Mouse (Mus musculus) midbrain, postnatal 0 days (tissue): ENCODE data around the gene Stambp. TPM values are rescaled to one million over a fixed set of nuclear protein-coding genes. Genes with fewer than 3 reads are reported as not detected.
"Not testable (repeated sequence)": the region's sequence is repeated elsewhere in the genome, so short reads cannot be mapped to it uniquely, and the experiment has no call there.

ENCODE experiments used
- ATAC-seq: fragments of 200-750 bp; cut with Nextera tagmentation; 2 replicates; pipeline ENCODE4 v1.8.0; 2017; ENCODE audit warnings: moderate number of reproducible peaks, mild to moderate bottlenecking, moderate TSS enrichment, moderate library complexity; ENCODE audit not compliant: low FRiP score
- DNase-seq: peaks from one replicate; pipeline ENCODE4 v3.0.0-alpha.2; 2015; ENCODE audit warnings: low spot score
- H3K27ac ChIP-seq: fragments of 300-500 bp; sonication (generic); 2 replicates; pipeline ENCODE4 v1.5.1; 2014; ENCODE audit warnings: low read depth, mild to moderate bottlenecking, low read length, mixed read lengths
- H3K27me3 ChIP-seq: fragments of 300-500 bp; sonication (generic); 2 replicates; pipeline ENCODE4 v1.6.1; 2014; ENCODE audit warnings: low read length, control low read depth, mixed read lengths; ENCODE audit not compliant: insufficient read depth
- H3K36me3 ChIP-seq: fragments of 300-500 bp; sonication (generic); 2 replicates; pipeline ENCODE4 v1.6.1; 2014; ENCODE audit warnings: low read length, control low read depth, mixed read lengths; ENCODE audit not compliant: insufficient read depth
- H3K4me1 ChIP-seq: fragments of 300-500 bp; sonication (generic); 2 replicates; pipeline ENCODE4 v1.6.1; 2014; ENCODE audit warnings: mild to moderate bottlenecking, control low read depth, antibody characterized with exemption, low read length, mixed read lengths; ENCODE audit not compliant: insufficient read depth
- H3K4me2 ChIP-seq: fragments of 300-500 bp; sonication (generic); 2 replicates; pipeline ENCODE4 v1.6.1; 2014; ENCODE audit warnings: low read depth, mild to moderate bottlenecking, low read length, mixed read lengths; ENCODE audit not compliant: poor library complexity, severe bottlenecking
- H3K4me3 ChIP-seq: fragments of 300-500 bp; sonication (generic); 2 replicates; pipeline ENCODE4 v1.5.1; 2014; ENCODE audit warnings: low read depth, mild to moderate bottlenecking, low read length, moderate library complexity
- H3K9ac ChIP-seq: fragments of 300-500 bp; sonication (generic); replicated peaks from 2 replicates; pipeline ENCODE4 v1.6.1; 2014; ENCODE audit warnings: mild to moderate bottlenecking, low read length, moderate library complexity, mixed read lengths; ENCODE audit not compliant: poor library complexity, severe bottlenecking
- H3K9me3 ChIP-seq: fragments of 300-500 bp; sonication (generic); 2 replicates; pipeline ENCODE4 v1.6.1; 2016; ENCODE audit warnings: low read length, control low read depth
- CTCF ChIP-seq: IDR thresholded peaks from 2 replicates; pipeline ENCODE4 v1.5.1; 2016; ENCODE audit warnings: antibody characterized with exemption, mild to moderate bottlenecking
- WGBS: fragments of 180-500 bp; shearing (Covaris S2); extraction: QIAGEN DNeasy Blood & Tissue Kit; methylation state at CpG from one replicate; pipeline ENCODE4 v1.1.7; 2014; 5-methylcytosine and 5-hydroxymethylcytosine counted together
- polyA plus RNA-seq: library from polyadenylated mRNA; unstranded; fragments of >200 nt; fragmentation: Nextera tagmentation; extraction: Ambion mirVana; gene quantifications from 2 replicates; pipeline ENCODE4 v1.2.1, GENCODE M21; 2015
- total RNA-seq: library from RNA; depleted of rRNA; stranded (reverse); fragments of >200 nt; gene quantifications from 2 replicates; pipeline ENCODE4 v1.2.3, GENCODE M21; 2014

Gene Stambp
- total and polyA plus RNA-seq, 2 experiments from 2014 or later, result 18.3 to 72.2 TPM

DNA sequence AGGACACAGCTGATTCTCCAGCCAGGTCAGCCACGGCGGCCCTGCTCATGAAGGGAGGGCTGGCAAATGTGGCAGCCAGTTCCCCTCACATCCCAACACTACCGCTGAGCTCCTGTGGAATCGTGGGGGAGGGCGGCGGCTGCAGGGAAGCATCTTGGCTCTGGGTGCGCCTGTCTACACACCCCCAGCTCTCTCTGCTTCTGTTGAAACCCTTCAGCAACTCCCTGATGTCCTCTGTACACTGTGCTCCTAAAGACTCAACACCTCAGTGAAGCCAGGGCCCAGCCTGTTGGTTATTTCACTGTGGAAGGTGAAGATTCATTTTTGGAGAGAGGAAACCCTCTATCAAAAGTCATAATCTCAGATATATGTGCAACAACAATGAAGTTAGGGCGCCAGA lies 19.5 kb upstream of the Stambp start:
- no peak overlapping the region for H3K4me3 ChIP-seq
- no peaks in the 10 kb centered on the region for H3K27me3 ChIP-seq
- H3K4me1 ChIP-seq, result no peaks in the 10 kb centered on the region
- no peak overlapping the region for H3K27ac ChIP-seq
- ATAC-seq (no peak), DNase-seq (no peak)
- H3K36me3 ChIP-seq, result no peaks in the 10 kb centered on the region
- no peak for TF ChIP-seq CTCF
- H3K9ac ChIP-seq, result no peak overlapping the region
- H3K4me2 ChIP-seq, result no peak overlapping the region
- WGBS, result 84% methylated on average over 8 of the region's 8 CpGs
- no peaks in the 10 kb centered on the region for H3K9me3 ChIP-seq

DNA sequence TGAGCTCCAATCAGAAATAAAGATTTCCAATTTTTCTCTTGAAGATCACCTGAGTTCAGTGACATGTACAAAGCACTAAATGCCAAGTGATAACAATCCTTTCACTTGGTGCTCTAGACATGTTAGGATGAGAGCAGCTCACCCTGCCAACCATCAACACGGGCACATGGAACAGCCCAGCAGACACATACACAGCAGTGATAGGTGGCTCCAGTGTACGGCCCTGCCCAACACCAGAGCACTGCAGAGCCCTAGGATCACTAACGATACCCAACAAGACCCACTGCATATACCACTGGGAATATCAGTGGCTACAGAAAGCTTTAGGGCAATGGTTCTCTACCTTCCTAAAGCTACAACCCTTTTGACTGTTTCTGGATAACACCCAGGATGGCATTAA lies 17.8 kb upstream of the Stambp start:
- no peaks in the 10 kb centered on the region for H3K4me1 ChIP-seq
- no peak overlapping the region for H3K27ac ChIP-seq
- 89% methylated on average over 3 of the region's 3 CpGs for WGBS
- no peaks in the 10 kb centered on the region for H3K9me3 ChIP-seq
- no peaks in the 10 kb centered on the region for H3K36me3 ChIP-seq
- DNase-seq (no peak), ATAC-seq (no peak)
- H3K4me3 ChIP-seq, result no peak overlapping the region
- no peak for TF ChIP-seq CTCF
- no peaks in the 10 kb centered on the region for H3K27me3 ChIP-seq
- H3K4me2 ChIP-seq, result no peak overlapping the region
- H3K9ac ChIP-seq, result no peak overlapping the region

DNA sequence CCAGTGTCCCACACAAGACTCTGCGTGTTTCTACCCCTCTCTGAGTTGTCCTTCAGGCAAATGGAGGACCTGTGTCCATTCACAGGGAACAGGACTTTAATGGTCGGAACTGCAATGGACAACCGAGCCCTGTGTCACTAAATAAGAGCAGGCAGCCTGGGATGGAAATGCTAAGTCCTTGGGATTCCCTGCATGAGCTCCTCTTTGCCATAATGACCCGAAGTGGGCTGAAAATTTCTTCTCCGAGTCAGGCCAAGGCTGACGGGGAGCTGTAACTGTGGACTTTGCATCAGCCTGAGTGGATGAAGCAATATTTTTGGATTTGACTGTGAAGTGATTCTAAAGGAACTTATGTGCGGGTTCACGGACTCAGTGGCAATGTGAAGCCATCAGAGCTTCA lies 14.7 kb upstream of the Stambp start:
- not testable (repeated sequence) for H3K4me3 ChIP-seq, ATAC-seq, H3K27me3 ChIP-seq, H3K9ac ChIP-seq, H3K4me1 ChIP-seq, DNase-seq, H3K9me3 ChIP-seq, H3K36me3 ChIP-seq, H3K4me2 ChIP-seq, H3K27ac ChIP-seq
- 85% methylated on average over 8 of the region's 8 CpGs for WGBS

DNA sequence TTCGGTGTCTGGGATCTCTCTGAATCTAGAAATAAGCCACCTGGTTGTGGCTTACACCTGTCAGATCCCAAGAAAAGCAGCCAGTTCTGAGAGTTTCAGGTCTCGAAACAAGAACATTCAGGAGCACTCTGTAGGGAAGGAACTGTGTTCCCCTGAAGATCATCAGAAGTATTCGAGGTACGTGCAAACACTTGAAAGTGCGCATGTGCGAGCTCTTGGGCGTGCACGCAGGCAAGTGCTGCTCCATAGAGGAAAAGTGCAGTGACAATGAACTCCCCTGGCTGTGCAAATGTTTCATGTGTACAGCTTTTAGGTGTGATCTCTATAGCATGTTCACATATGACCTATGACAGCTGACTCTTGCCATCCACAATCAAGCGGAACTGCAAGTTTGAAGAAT lies 12.8 kb upstream of the Stambp start:
- WGBS, result 90% methylated on average over 9 of the region's 9 CpGs
- H3K4me1 ChIP-seq, result not testable (repeated sequence)

DNA sequence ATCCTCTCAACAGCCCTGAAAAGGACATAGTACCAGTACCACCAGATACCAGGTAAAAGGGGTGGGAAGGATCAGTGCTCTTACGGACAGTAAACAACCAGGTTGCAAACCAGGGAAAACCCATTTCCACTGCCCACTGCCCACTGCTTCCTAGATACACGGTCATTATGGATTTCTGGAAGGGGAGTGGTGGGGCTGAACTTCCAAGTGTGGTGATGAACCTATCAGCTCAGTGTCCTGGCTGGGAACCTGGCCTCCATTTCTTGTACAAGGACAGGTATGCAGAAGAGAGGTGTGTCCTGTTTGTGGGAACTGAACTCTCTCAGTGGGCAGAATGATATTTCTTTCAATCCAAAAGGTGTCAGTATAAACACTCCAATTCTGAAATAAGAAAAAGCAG lies 11.1 kb upstream of the Stambp start:
- H3K4me2 ChIP-seq, result no peak overlapping the region
- no peaks in the 10 kb centered on the region for H3K27me3 ChIP-seq
- DNase-seq, result no peak
- no peak overlapping the region for H3K4me3 ChIP-seq
- no peak overlapping the region for H3K27ac ChIP-seq
- no peak for ATAC-seq
- H3K9me3 ChIP-seq, result no peaks in the 10 kb centered on the region
- H3K4me1 ChIP-seq, result no peaks in the 10 kb centered on the region
- 76% methylated on average over 2 of the region's 2 CpGs for WGBS
- H3K9ac ChIP-seq, result no peak overlapping the region
- H3K36me3 ChIP-seq, result no peaks in the 10 kb centered on the region
- no peak for TF ChIP-seq CTCF

More for the DNA sequence above, 12.8 kb upstream of the Stambp start:
- ATAC-seq, DNase-seq, H3K27ac ChIP-seq, H3K9ac ChIP-seq, H3K27me3 ChIP-seq, H3K9me3 ChIP-seq, H3K4me2 ChIP-seq, H3K4me3 ChIP-seq, H3K36me3 ChIP-seq: not testable (repeated sequence)

DNA sequence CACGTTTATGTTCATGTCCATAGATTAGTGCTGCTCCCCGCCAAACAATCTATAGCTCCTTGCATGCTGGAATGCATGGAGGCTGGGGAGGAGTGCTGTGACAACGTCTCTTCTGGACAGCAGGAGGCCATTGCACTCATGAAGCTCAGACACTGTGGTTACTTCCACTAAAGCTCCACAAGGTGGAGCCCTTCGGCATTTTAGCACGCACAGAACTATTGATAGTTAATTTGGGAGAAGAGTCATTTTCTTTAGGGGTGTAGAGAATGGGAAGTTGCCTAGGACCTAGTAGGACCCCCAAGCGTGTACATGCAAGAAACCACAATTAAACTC lies 10.4 kb upstream of the Stambp start:
- H3K27me3 ChIP-seq, result no peaks in the 10 kb centered on the region
- no peak overlapping the region for H3K4me3 ChIP-seq
- ATAC-seq, result peak; percentile 69; the same call in 1 of the 2 replicates
- TF ChIP-seq CTCF, result peak; percentile 91
- 2% methylated on average over 6 of the region's 6 CpGs for WGBS
- no peaks in the 10 kb centered on the region for H3K9me3 ChIP-seq
- no peak overlapping the region for H3K27ac ChIP-seq
- no peak overlapping the region for H3K4me2 ChIP-seq
- no peaks in the 10 kb centered on the region for H3K4me1 ChIP-seq
- DNase-seq, result peak; percentile 91
- H3K9ac ChIP-seq, result no peak overlapping the region
- no peaks in the 10 kb centered on the region for H3K36me3 ChIP-seq
